Mouse (Mus musculus) G1E-ER4 (cell line): Measurements from ENCODE around the gene Smarcd3. TPM values are rescaled to one million over a fixed set of nuclear protein-coding genes. Genes with fewer than 3 reads are reported as not detected.

Experiments
- GATA1 ChIP-seq: IDR thresholded peaks from one replicate; pipeline ENCODE4 v1.8.0; 2012; ENCODE audit warnings: low read length, inconsistent platforms
- polyA plus RNA-seq: library from polyadenylated mRNA; stranded (reverse); fragments of >175 nt; gene quantifications from 2 replicates; pipeline ENCODE4 v1.2.3, GENCODE M21; 2012

Gene Smarcd3
- not detected in 2 replicates for polyA plus RNA-seq

DNA sequence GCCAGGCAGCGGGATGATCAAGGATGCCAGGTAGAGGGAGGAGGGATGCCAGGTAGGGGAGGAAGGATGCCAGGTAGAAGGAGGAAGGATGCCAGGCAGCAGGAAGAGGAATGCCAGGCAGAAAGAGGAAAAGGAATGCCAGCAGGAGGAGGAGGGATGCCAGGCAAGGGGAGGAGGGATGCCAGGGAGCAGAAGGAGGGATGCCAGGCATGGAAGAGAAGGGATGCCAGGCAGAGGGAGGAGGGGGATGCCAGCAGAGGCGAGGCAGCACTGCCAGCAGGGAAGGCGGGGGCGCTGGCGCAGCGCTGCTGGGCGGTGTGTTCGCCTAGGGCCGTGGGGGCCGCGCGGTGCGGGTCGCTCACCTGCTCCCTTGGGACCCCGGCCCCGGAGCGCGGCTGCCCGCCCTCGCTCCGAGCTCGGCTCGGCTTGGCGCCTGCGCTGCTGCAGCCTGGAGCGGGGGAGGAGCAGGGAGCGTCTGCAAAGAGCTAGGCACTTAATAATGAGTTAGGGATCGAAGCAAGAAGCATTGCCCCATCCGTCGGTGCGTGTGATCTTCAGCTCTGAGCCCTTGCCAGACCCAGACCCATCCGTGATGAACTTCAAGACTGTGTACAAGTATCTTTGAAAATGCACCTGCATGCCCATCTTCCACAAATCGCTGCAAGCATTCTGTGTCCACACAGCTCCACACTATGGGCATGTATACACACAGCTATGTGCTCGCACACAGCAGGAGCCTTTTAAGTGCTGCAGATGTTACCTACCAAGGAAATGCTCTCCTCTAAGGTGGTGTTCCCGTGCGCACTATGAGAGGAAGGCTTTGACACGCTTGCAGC lies at the start of gene Smarcd3:
Smarcd3 (minus strand) TSS at position 426 of the 836 bp plus-strand sequence.
- no peak for TF ChIP-seq GATA1

DNA sequence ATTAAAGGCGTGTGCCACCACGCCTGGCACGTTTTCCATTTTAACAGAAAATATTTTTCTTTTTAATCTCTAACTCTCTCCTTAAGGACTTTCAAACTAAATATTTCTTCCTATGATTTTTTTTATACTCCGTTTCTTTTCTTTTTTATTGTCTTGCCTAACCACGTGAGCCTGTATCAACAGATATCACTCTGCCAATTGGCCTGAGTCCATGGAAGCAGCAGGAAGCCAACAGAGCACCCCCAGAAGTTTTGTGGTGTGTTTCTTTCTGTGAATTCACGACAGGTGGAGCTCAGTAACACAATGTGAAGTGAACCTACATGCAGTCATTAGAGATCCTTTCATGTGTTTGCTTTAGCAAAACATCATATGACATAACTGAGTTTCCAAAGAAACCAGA lies 37.2 kb upstream of the Smarcd3 start:
- TF ChIP-seq GATA1: no peak

DNA sequence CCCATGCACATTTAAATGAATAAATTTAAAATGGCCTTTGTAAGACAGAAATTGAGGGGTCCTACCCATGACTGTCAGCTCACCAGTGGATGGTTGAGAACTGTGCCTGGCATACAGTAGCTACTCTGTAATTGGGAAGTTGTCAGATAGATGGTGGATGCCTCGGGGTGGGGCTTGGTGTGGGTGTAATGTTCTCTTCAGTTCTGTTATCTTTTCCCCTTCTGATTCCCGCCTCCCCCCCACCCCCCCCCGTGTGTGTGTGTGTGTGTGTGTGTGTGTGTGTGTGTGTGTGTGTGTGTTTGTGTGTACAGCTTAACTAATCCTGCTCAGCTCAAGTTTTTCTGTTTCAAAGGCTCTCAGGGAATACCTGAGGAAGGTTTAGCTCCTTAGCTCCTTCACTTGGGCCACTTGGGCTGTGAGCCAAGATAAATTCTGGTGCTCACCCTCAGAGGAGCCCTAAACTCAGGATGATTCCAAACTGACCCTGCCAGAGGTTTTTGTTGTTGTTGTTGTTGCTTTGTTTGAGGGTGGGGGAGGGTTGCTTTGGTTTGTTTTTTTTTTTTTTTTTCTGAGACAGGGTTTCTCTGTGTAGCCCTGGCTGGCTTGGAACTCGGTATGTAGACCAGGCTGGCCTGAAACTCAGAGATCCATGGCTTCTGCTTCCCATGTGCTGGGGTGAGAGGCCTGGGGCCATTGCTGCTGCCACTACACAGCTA lies 35.7 kb upstream of the Smarcd3 start:
- TF ChIP-seq GATA1: no peak

DNA sequence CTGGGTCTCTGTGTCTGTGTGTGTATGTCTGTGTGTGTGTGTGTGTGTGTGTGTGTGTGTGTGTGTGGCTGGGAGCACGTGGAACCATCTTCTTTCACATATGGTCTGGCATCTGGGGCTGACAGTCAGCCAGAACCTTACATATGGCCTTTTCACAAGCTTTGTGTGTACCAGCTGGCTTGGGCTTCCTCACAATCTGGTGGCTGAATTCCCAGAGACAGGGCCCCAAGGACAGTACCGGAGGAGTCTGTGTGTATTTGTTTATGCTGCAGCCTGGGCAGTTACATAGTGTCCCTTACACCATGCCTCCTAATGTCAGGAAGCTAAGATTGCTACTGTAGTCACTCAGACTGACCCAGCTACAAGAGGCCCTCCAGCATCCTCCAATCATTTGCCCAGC lies 32.9 kb upstream of the Smarcd3 start:
- TF ChIP-seq GATA1: no peak

DNA sequence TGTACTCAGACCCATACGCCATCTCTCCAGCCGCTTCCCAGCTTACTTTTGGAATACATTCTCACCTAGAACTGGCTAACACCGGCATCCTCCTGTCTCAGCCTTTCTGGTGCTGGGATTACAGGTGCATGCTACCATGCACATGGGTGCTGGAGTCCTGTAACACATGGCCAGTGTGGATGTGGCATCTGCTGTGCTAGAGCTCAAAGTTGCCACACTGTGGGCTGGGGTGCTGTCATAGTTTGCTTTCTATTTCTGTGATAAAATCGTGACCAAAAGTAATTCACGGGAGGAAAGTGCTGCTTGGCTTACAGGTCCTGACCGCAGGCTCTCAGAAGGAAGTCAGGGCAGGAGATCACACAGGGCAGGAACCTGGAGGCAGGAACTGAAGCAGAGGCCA lies 30.3 kb upstream of the Smarcd3 start:
- TF ChIP-seq GATA1: no peak

DNA sequence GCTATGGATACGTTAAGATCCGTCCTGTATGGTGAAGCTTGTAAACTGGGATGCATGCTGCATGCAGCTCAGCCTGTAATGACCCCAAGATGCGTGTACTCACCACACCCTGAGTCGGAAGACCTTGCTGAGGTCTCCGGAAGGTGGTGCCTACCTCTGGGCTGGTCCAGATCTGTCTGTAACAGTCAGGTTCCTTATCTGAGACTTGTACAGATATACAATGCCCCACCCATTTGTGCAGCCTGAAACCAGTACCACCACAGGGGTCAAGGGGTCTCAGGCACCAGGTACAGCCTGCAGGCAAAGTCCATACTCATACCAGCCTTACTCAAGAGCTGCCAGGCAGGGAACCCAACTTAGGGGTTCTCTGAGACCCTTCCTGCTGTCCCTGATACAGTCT lies 28.6 kb upstream of the Smarcd3 start:
- no peak for TF ChIP-seq GATA1

DNA sequence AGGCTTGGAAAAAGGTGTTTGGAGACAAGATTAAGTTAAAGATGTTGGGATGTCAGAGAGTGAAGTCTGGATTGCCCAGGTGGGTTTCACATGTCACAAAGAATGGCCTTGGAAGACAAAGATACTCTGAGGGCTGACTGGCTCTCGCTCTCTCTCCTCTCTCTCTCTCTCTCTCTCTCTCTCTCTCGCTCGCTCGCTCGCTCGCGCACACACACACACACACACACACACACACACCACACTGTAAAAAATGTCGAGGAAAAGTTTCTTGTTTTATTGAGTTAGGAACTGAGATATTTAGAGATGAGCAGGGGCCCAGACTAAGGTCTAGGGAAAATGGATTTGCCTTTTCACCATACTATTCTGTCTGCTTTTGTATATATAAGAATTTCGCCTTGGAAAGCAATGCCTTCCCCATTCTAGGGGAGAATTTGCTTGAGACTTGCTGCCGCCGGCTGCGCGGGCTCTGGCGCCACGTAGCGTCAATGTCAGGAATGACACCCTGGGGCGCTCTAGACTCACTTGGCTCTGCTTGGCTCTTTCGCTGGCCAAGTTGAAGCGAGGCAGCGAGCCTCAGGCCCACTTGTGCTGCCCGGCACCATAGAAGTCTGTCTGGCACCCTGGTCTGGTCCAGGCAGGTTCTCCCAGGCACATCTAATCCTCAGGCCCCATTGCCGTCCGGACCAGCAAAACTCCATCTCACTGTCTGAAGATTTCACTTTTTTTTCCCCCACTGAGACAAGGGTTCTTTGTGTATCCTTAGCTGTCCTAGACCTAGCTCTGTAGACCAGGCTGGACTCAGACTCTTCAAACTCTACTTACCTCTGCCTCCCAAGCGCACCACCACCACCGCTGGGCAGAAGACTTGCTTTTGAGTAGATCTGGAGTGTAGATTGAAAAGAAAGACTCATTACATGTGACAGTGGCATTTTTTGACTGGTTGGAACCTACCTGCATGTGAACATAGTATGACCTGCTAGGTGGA lies 27.8 kb upstream of the Smarcd3 start:
- no peak for TF ChIP-seq GATA1

DNA sequence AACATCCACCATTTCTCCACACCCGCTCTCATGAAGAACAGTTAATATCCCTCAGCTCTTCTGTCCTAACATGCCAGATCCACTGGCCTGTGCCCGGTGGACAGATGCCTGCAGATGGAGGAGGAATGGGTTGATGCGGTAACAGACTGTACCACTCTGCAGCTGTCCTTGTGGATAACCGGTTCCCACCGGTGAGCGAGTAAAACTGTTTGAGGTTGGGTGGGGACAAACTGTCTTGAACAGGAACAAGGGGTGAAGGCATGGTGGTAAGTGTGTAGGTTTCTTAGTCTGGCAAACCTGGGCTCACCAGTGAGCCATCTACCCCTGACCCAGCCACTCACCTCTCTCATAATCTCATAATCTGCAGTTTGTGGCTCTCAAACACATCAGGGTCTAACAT lies 27.1 kb upstream of the Smarcd3 start:
- no peak for TF ChIP-seq GATA1

DNA sequence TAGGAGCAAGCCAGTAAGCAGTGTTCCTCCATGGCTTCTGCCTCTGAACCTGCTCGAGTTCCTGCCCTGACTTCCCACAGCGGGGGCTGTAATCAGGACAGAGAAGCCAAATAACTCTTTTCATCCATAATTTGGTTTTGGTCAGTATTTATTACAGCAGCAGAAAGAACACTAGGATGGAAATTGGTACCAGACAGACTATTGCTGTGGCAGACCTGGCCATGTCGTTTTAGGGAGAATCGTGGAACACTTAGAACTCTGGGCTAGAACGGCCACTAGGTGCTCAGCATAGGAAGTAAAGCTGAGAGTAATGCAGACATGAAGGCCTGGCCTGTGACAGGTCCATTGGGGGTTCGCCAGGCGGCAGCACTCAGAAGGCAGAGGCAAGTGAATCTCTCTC lies 25.5 kb upstream of the Smarcd3 start:
- no peak for TF ChIP-seq GATA1

DNA sequence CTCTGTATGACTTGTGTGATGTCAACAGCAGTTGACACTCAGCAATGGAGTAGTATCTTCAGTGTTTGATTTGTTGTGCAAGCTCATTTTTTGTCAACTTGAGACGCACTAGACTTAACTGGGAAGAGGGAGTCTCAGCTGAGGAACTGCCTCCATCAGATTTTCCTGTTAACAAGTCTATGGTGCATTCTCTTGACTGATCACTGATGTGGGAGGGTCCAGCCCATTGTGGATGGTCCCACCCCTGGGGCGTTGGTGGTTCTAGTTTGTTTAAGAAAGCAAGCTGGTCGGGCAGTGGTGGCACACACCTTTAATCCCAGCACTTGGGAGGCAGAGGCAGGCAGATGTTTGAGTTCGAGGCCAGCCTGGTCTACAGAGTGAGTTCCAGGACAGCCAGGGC lies 25.0 kb upstream of the Smarcd3 start:
- no peak for TF ChIP-seq GATA1

DNA sequence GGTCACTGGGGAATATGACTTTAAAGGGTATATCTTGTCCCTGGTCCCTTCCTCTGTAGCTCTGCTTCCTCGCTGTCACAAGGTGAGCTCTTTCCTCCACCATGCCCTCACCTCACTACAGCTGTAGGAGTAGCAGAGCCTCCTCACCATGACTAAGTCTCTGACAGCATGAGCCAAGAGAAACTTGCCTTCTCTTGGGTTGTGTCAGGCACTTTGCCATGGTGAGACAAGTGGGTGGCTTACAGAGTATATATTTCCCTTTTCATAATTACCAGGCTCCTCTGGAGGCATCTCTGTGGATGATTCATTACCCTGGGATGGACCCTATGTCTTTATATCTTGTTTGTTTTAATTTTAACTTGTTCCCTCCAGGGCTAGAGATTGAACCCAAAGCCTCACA lies 21.2 kb upstream of the Smarcd3 start:
- no peak for TF ChIP-seq GATA1

DNA sequence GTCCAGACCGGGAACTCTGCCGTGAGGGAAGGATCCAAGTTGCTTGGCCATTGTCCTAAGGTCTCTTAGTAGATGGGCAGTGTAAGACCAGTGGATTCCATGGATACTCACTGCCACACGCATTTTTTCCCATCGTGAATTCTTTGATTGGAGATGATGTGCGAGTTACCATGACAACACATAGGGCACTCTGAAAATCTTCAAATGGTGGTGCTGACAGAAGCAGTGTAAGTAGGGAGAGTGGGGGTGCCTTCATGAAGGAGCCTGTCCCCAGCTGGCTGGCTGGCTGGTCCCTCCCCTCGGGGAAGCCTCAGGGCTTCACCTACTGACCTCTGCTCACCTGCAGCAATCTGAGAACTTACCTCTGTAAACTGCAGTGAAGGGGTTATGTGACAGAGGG lies 14.9 kb upstream of the Smarcd3 start:
- TF ChIP-seq GATA1: no peak

DNA sequence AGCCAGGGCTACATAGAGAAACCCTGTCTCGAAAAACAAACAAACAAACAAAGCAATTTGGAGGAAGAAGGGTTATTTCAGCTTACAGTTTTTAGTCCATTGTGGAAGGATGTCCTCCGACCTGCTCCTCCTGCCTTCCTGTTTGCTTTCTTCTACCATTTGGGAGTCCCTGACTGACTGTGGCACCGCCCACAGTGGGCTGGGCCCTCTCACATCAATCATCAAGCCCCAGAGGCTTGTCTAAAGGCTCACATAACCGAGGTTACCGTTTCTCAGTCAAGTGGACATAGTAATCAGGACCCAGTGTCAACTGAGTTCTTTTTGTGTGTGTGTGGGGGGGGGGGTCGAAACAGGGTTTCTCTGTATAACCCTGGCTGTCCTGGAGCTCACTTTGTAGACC lies 13.9 kb upstream of the Smarcd3 start:
- no peak for TF ChIP-seq GATA1

DNA sequence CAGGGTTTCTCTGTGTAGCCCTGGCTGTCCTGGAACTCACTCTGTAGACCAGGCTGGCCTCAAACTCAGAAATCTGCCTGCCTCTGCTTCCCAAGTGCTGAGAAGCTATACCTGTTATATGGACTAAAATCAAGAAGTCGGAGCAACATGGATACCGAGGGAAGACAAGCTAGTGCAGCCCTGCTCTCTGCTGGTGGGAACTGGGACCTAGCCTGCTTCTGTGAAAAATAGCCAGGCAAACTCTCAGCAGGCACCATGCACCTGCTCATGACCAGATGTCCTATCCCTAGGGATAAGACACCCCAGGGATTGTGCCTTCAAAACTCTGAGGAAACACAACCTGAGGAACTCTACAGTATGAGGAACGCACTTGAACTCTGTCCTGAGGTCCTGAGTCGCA lies 12.8 kb upstream of the Smarcd3 start:
- no peak for TF ChIP-seq GATA1

DNA sequence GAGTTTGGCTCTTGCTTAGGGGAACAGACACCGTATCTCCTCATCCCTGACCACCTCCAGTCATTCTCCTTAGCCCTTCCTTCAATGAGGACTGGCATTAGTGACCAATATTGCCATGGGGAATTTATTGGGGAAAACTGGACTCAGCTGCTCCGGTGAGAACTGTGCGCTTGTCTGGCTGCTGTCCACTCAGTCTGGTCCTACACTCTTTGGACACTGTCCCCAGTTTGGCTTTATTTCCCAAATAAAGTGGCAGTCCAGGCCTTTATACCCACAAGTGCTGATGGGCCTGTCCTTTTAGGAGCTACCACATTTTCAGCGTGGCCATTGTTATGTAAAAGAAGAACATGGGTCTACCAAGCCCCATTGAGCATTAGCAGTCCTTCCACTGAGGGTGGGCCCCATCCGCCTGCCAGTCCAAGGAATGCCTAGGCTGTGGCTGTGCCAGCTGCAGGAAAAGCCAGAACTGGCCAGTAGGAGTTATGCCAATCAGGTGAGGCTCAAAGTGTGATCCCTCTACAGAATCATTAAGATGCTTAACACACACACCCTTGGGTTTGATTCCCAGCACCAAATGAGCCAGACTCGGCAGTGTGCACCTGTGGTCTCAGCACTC lies 11.4 kb upstream of the Smarcd3 start:
- no peak for TF ChIP-seq GATA1
